Mouse (Mus musculus) spleen, adult 2 months (tissue): ENCODE data around the gene Fibp. TPM values are rescaled to one million over a fixed set of nuclear protein-coding genes. Genes with fewer than 3 reads are reported as not detected.

Experiments used
- DNase-seq, 2 experiments: peaks; one replicate each; pipeline versions ENCODE4 v3.0.0 to v3.0.0-alpha.2; 2012 to 2021; ENCODE audit warnings: low spot score in 2 of 2, low read depth in 1 of 2
- H3K27ac ChIP-seq: fragments of 200-500 bp; 2 replicates; pipeline ENCODE4 v1.5.1; 2012; ENCODE audit warnings: low read length, inconsistent platforms; ENCODE audit not compliant: insufficient read depth
- H3K27me3 ChIP-seq: fragments of 200-500 bp; 2 replicates; pipeline ENCODE4 v1.6.1; 2012; ENCODE audit warnings: mild to moderate bottlenecking, moderate library complexity, low read length, inconsistent platforms; ENCODE audit not compliant: control insufficient read depth, insufficient read depth
- H3K36me3 ChIP-seq: fragments of 200-500 bp; 2 replicates; pipeline ENCODE4 v1.6.1; 2012; ENCODE audit warnings: mild to moderate bottlenecking, low read length, inconsistent platforms; ENCODE audit not compliant: control insufficient read depth, insufficient read depth
- H3K4me1 ChIP-seq: fragments of 200-500 bp; 2 replicates; pipeline ENCODE4 v1.6.1; 2011; ENCODE audit warnings: inconsistent platforms; ENCODE audit not compliant: control insufficient read depth, insufficient read depth, insufficient read length
- H3K4me3 ChIP-seq: fragments of 200-500 bp; 2 replicates; pipeline ENCODE4 v1.5.1; 2011; ENCODE audit warnings: mild to moderate bottlenecking, inconsistent platforms; ENCODE audit not compliant: insufficient read depth, insufficient read length; ENCODE audit errors: extremely low read depth
- CTCF ChIP-seq: fragments of 200-500 bp; IDR thresholded peaks from 2 replicates; pipeline ENCODE4 v1.5.1; 2011; ENCODE audit warnings: mild to moderate bottlenecking, inconsistent platforms; ENCODE audit not compliant: insufficient read depth, insufficient read length, insufficient replicate concordance; ENCODE audit errors: extremely low read depth
- POLR2A ChIP-seq: fragments of 200-500 bp; IDR thresholded peaks from 2 replicates; pipeline ENCODE4 v1.6.1; 2011; ENCODE audit warnings: low read depth, low read length, inconsistent platforms
- WGBS: fragments of 180-500 bp; shearing (Covaris S2); methylation state at CpG from one replicate; pipeline ENCODE4 v1.1.7; 2018; 5-methylcytosine and 5-hydroxymethylcytosine counted together
- polyA plus RNA-seq: library from polyadenylated mRNA; depleted of rRNA; stranded (reverse); fragments of >200 nt; gene quantifications from 2 replicates; pipeline ENCODE4 v1.2.3, GENCODE M21; 2012

Gene Fibp
- polyA plus RNA-seq, 1 experiment = 80.4 TPM

- WGBS = 89% methylated on average over 10 of the region's 10 CpGs
- no peak for DNase-seq
- H3K4me1 ChIP-seq = no peaks in the 10 kb centered on the region
- no peaks in the 10 kb centered on the region for H3K27me3 ChIP-seq
- H3K4me3 ChIP-seq = no peak overlapping the region
- H3K36me3 ChIP-seq = peaks cover 24% of the 10 kb centered on the region
- H3K27ac ChIP-seq = no peak overlapping the region
- TF ChIP-seq POLR2A (no peak), CTCF (no peak)
Observed at GRCm38 (mm10) chr19:5481398-5481797, 21.0 kb downstream of the Fibp start.

GRCm38 (mm10) chr19:5483386-5484359 is 23.3 kb downstream of the Fibp start:
- Histone ChIP-seq H3K4me3 (no peak overlapping the region), H3K36me3 (peaks cover 24% of the 10 kb centered on the region), H3K4me1 (peaks cover 8% of the 10 kb centered on the region; the same call in 1 of the 2 replicates), H3K27me3 (no peaks in the 10 kb centered on the region), H3K27ac (no peak overlapping the region)
- WGBS = 93% methylated on average over 19 of the region's 19 CpGs
- TF ChIP-seq CTCF (no peak), POLR2A (no peak)
- no peak for DNase-seq

- Histone ChIP-seq H3K27me3 (no peaks in the 10 kb centered on the region), H3K36me3 (peaks cover 24% of the 10 kb centered on the region), H3K4me3 (no peak overlapping the region), H3K27ac (no peak overlapping the region), H3K4me1 (peaks cover 8% of the 10 kb centered on the region; the same call in 1 of the 2 replicates)
- WGBS = 87% methylated on average over 5 of the region's 5 CpGs
- no peak for TF ChIP-seq POLR2A
- no peak for TF ChIP-seq CTCF
- no peak for DNase-seq
Observed at GRCm38 (mm10) chr19:5484496-5484895, 24.1 kb downstream of the Fibp start.

- Histone ChIP-seq H3K27ac (no peak overlapping the region), H3K4me1 (peaks cover 8% of the 10 kb centered on the region; the same call in 1 of the 2 replicates), H3K36me3 (peaks cover 24% of the 10 kb centered on the region), H3K27me3 (no peaks in the 10 kb centered on the region), H3K4me3 (no peak overlapping the region)
- 93% methylated on average over 8 of the region's 8 CpGs for WGBS
- TF ChIP-seq CTCF = no peak
- TF ChIP-seq POLR2A = no peak
- DNase-seq = no peak
Observed at GRCm38 (mm10) chr19:5485371-5485770, 25.0 kb downstream of the Fibp start.

- Histone ChIP-seq H3K4me1 (peaks cover 8% of the 10 kb centered on the region; the same call in 1 of the 2 replicates), H3K4me3 (no peak overlapping the region), H3K36me3 (peaks cover 24% of the 10 kb centered on the region), H3K27me3 (no peaks in the 10 kb centered on the region), H3K27ac (no peak overlapping the region)
- WGBS = 96% methylated on average over 7 of the region's 7 CpGs
- no peak for DNase-seq
- TF ChIP-seq CTCF (no peak), POLR2A (no peak)
Observed at GRCm38 (mm10) chr19:5485821-5486220, 25.4 kb downstream of the Fibp start.

- no peaks in the 10 kb centered on the region for H3K27me3 ChIP-seq
- no peak for TF ChIP-seq POLR2A
- no peak for TF ChIP-seq CTCF
- peaks cover 8% of the 10 kb centered on the region; the same call in 1 of the 2 replicates for H3K4me1 ChIP-seq
- 91% methylated on average over 8 of the region's 8 CpGs for WGBS
- no peak overlapping the region for H3K4me3 ChIP-seq
- no peak for DNase-seq
- peaks cover 24% of the 10 kb centered on the region for H3K36me3 ChIP-seq
- no peak overlapping the region for H3K27ac ChIP-seq
Observed at GRCm38 (mm10) chr19:5486286-5486685, 25.9 kb downstream of the Fibp start.
